Mouse (Mus musculus) embryonic fibroblast, embryonic 13.5 days (primary cell): ENCODE data around the gene Olfr822.
"Not testable (repeated sequence)": the region's sequence is repeated elsewhere in the genome, so short reads cannot be mapped to it uniquely, and the experiment has no call there.

ENCODE experiments used
- CTCF ChIP-seq: IDR thresholded peaks from 2 replicates; pipeline ENCODE4 v1.5.1; 2011; ENCODE audit warnings: mild to moderate bottlenecking, control low read depth, low read length, moderate library complexity, borderline replicate concordance; ENCODE audit not compliant: insufficient read depth
- POLR2A ChIP-seq: IDR thresholded peaks from 2 replicates; pipeline ENCODE4 v1.6.1; 2011; ENCODE audit warnings: low read depth, mild to moderate bottlenecking, control low read depth, low read length, moderate library complexity

- TF ChIP-seq CTCF, POLR2A: not testable (repeated sequence)
These were observed 44.3 kb downstream of the Olfr822 start, which contains the start of gene Olfr823 for GRCm38 (mm10) chr10:130115283-130115682.
